Mouse (Mus musculus) CH12.LX (cell line): ENCODE data around the gene Enpp7. TPM values are rescaled to one million over a fixed set of nuclear protein-coding genes. Genes with fewer than 3 reads are reported as not detected.

Experiments
- DNase-seq: peaks from one replicate; pipeline ENCODE4 v3.0.0-alpha.2; 2013; ENCODE audit errors: extremely low read depth
- H3K27ac ChIP-seq: 2 replicates; pipeline ENCODE4 v1.5.1; 2012; ENCODE audit warnings: low read depth, mild to moderate bottlenecking, control low read depth, moderate library complexity; ENCODE audit not compliant: insufficient read depth
- H3K27me3 ChIP-seq: replicated peaks from 2 replicates; pipeline ENCODE3; 2012; ENCODE audit warnings: inconsistent platforms
- H3K36me3 ChIP-seq, 2 experiments: replicated peaks in 1 of 2; 2 replicates each; pipeline versions ENCODE3 to v1.6.1; 2012; ENCODE audit warnings: inconsistent platforms in 1 of 2, low read length in 1 of 2, mild to moderate bottlenecking in 1 of 2, mixed read lengths in 1 of 2, moderate library complexity in 1 of 2; ENCODE audit not compliant: control insufficient read depth in 1 of 2, insufficient read depth in 1 of 2
- H3K4me1 ChIP-seq, 2 experiments: 2 replicates each; pipeline ENCODE4 v1.6.1; 2012; ENCODE audit warnings: inconsistent platforms in 1 of 2, moderate library complexity in 1 of 2; ENCODE audit not compliant: insufficient read depth in 2 of 2, control insufficient read depth in 1 of 2
- H3K4me2 ChIP-seq: 2 replicates; pipeline ENCODE4 v1.6.1; 2012; ENCODE audit warnings: low read depth, mild to moderate bottlenecking, control low read depth; ENCODE audit not compliant: poor library complexity, insufficient read depth, severe bottlenecking
- H3K4me3 ChIP-seq, 3 experiments: fragments of 150-350 bp in 1 of 3; sonication (generic) in 1 of 3; replicated peaks in 1 of 3; 2 replicates each; pipeline versions ENCODE3 to v1.5.1; 2011 to 2012; ENCODE audit warnings: low read depth in 2 of 3, low read length in 2 of 3, mild to moderate bottlenecking in 2 of 3, moderate library complexity in 2 of 3, control low read depth in 1 of 3, improper control_type of control experiment in 1 of 3, inconsistent platforms in 1 of 3, mixed read lengths in 1 of 3; ENCODE audit not compliant: poor library complexity in 1 of 3
- H3K79me2 ChIP-seq: replicated peaks from 2 replicates; pipeline ENCODE4 v1.6.1; 2012; ENCODE audit warnings: mild to moderate bottlenecking, moderate library complexity; ENCODE audit not compliant: control insufficient read depth, poor library complexity, insufficient read depth, severe bottlenecking; ENCODE audit errors: extremely low read depth
- H3K9ac ChIP-seq: 2 replicates; pipeline ENCODE4 v1.6.1; 2012; ENCODE audit warnings: low read depth, mild to moderate bottlenecking, control low read depth, moderate library complexity; ENCODE audit not compliant: insufficient read depth
- H3K9me3 ChIP-seq: replicated peaks from 2 replicates; pipeline ENCODE3; 2012; ENCODE audit warnings: low read length, inconsistent platforms, mixed read lengths
- BHLHE40 ChIP-seq: IDR thresholded peaks from 2 replicates; pipeline ENCODE4 v1.6.1; 2011; ENCODE audit warnings: mild to moderate bottlenecking, low read depth, low read length, improper control_type of control experiment
- CTCF ChIP-seq, 2 experiments: IDR thresholded peaks in 1 of 2; conservative IDR thresholded peaks in 1 of 2; 2 replicates each; pipeline ENCODE4 v1.5.1; 2011 to 2012; ENCODE audit warnings: low read depth in 2 of 2, low read length in 2 of 2, improper control_type of control experiment in 1 of 2, inconsistent platforms in 1 of 2, mild to moderate bottlenecking in 1 of 2, moderate library complexity in 1 of 2
- E2F4 ChIP-seq: IDR thresholded peaks from 2 replicates; pipeline ENCODE4 v1.6.1; 2011; ENCODE audit warnings: low read depth, low read length, improper control_type of control experiment; ENCODE audit not compliant: insufficient replicate concordance
- EP300 ChIP-seq: IDR thresholded peaks from 2 replicates; pipeline ENCODE4 v1.6.1; 2011; ENCODE audit warnings: low read length, improper control_type of control experiment
- ETS1 ChIP-seq: conservative IDR thresholded peaks from 2 replicates; pipeline ENCODE4 v1.6.1; 2012; ENCODE audit warnings: low read depth, mild to moderate bottlenecking, inconsistent platforms, low read length, improper control_type of control experiment, moderate library complexity
- GABPA ChIP-seq: IDR thresholded peaks from 2 replicates; pipeline ENCODE4 v1.6.1; 2012; ENCODE audit warnings: low read depth, low read length, improper control_type of control experiment, inconsistent platforms; ENCODE audit not compliant: insufficient replicate concordance
- HCFC1 ChIP-seq: IDR thresholded peaks from 2 replicates; pipeline ENCODE4 v1.6.1; 2012; ENCODE audit warnings: low read depth, mild to moderate bottlenecking, inconsistent platforms, low read length, improper control_type of control experiment
- IRF4 ChIP-seq: IDR thresholded peaks from 2 replicates; pipeline ENCODE4 v1.6.1; 2014; ENCODE audit warnings: low read depth, mild to moderate bottlenecking, inconsistent platforms, low read length, improper control_type of control experiment
- JUND ChIP-seq: conservative IDR thresholded peaks from 2 replicates; pipeline ENCODE4 v1.6.1; 2011; ENCODE audit warnings: low read depth, low read length, improper control_type of control experiment
- MAZ ChIP-seq: IDR thresholded peaks from 2 replicates; pipeline ENCODE4 v1.6.1; 2012; ENCODE audit warnings: low read depth, mild to moderate bottlenecking, inconsistent platforms, low read length, improper control_type of control experiment, moderate library complexity
- MXI1 ChIP-seq: IDR thresholded peaks from 2 replicates; pipeline ENCODE4 v1.6.1; 2011; ENCODE audit warnings: mild to moderate bottlenecking, low read depth, low read length, improper control_type of control experiment
- MYC ChIP-seq: IDR thresholded peaks from 2 replicates; pipeline ENCODE4 v1.6.1; 2011; ENCODE audit warnings: low read depth, mild to moderate bottlenecking, improper control_type of control experiment, low read length
- PAX5 ChIP-seq: IDR thresholded peaks from 2 replicates; pipeline ENCODE4 v1.6.1; 2012; ENCODE audit warnings: low read length, inconsistent platforms, mixed read lengths
- POLR2A ChIP-seq: IDR thresholded peaks from 2 replicates; pipeline ENCODE4 v1.6.1; 2011; ENCODE audit warnings: low read depth, mild to moderate bottlenecking, improper control_type of control experiment, low read length
- RAD21 ChIP-seq: IDR thresholded peaks from 2 replicates; pipeline ENCODE4 v1.6.1; 2011; ENCODE audit warnings: low read depth, mild to moderate bottlenecking, low read length, improper control_type of control experiment, moderate library complexity
- SIN3A ChIP-seq: IDR thresholded peaks from 2 replicates; pipeline ENCODE4 v1.6.1; 2012; ENCODE audit warnings: low read length, improper control_type of control experiment, inconsistent platforms
- SMC3 ChIP-seq: IDR thresholded peaks from 2 replicates; pipeline ENCODE4 v1.6.1; 2011; ENCODE audit warnings: low read depth, low read length, improper control_type of control experiment
- USF2 ChIP-seq: conservative IDR thresholded peaks from 2 replicates; pipeline ENCODE4 v1.6.1; 2011; ENCODE audit warnings: low read depth, low read length, improper control_type of control experiment
- ZC3H11A ChIP-seq: IDR thresholded peaks from 2 replicates; pipeline ENCODE4 v1.6.1; 2012; ENCODE audit warnings: low read depth, mild to moderate bottlenecking, inconsistent platforms, low read length, improper control_type of control experiment
- ZNF384 ChIP-seq: IDR thresholded peaks from 2 replicates; pipeline ENCODE4 v1.6.1; 2012; ENCODE audit warnings: low read depth, low read length, improper control_type of control experiment, inconsistent platforms
- dilution Hi-C: fragments of 300-500 bp; cut with MboI; formaldehyde crosslinking; loops from 2 replicates; pipeline ENCODE4 v1.14.3; 2020; ENCODE audit warnings: low sequenced_read_pairs; ENCODE audit not compliant: extremely low pct_unique_long_range_greater_than_20kb, extremely low pct_ligation_motif_present
- in situ Hi-C: fragments of 300-500 bp; cut with MboI; formaldehyde crosslinking; loops from 3 replicates; pipeline ENCODE4 v1.14.3; 2019; ENCODE audit warnings: low sequenced_read_pairs, low pct_ligation_motif_present, low pct_unique_long_range_greater_than_20kb, mixed read lengths
- polyA plus RNA-seq: library from polyadenylated mRNA; unstranded; fragments of >175 nt; gene quantifications from 2 replicates; pipeline ENCODE4 v1.2.1, GENCODE M21; 2012; ENCODE audit warnings: low read depth; ENCODE audit not compliant: insufficient read length
- total RNA-seq, 2 experiments: library from RNA; depleted of rRNA; stranded (reverse); fragments of 300-350 nt in 1 of 2; fragments of >200 nt in 1 of 2; gene quantifications; 2 replicates each; pipeline ENCODE4 v1.2.3; 2012 to 2014

The Enpp7 gene
- total and polyA plus RNA-seq, 3 experiments, result not detected

- Histone ChIP-seq H3K4me3 (no peak overlapping the region), H3K27ac (no peak overlapping the region), H3K4me2 (no peak overlapping the region), H3K27me3 (peaks cover 90% of the 10 kb centered on the region), H3K4me1 (peaks cover 4 to 6% of the 10 kb centered on the region in 2 experiments; a peak in 3 of 4 replicates), H3K9me3 (peaks cover 2% of the 10 kb centered on the region), H3K36me3 (no peaks in the 10 kb centered on the region), H3K79me2 (no peaks in the 10 kb centered on the region), H3K9ac (no peak overlapping the region)
- TF ChIP-seq POLR2A, result no peak
- TF ChIP-seq EP300, result no peak
- TF ChIP-seq MXI1, result no peak
- TF ChIP-seq SIN3A, result no peak
- TF ChIP-seq ZC3H11A, result no peak
- TF ChIP-seq MYC, result no peak
- TF ChIP-seq SMC3, result no peak
- TF ChIP-seq ETS1, result no peak
- no peak for TF ChIP-seq CTCF (conservative IDR thresholded peaks at IDR 0.05 in 1 of 2, IDR thresholded peaks at IDR 0.05 in 1 of 2; ENCODE audit: low read depth in 2 of 2, low read length in 2 of 2)
- no peak for TF ChIP-seq E2F4
- TF ChIP-seq HCFC1, result no peak
- TF ChIP-seq RAD21, result no peak
- TF ChIP-seq PAX5, result no peak
- no peak for TF ChIP-seq USF2
- dilution Hi-C loops (no loop called here), in situ Hi-C loops (no loop called here)
- DNase-seq, result no peak
These were observed 13.6 kb upstream of the Enpp7 start for GRCm38 (mm10) chr11:118974340-118974739.

GRCm38 (mm10) chr11:118975427-118975826, 12.6 kb upstream of the Enpp7 start:
- H3K27me3 ChIP-seq, result peaks cover 85% of the 10 kb centered on the region

More at GRCm38 (mm10) chr11:118975427-118975826, 12.6 kb upstream of the Enpp7 start:
- peak; percentile 66 for DNase-seq
- no peaks in the 10 kb centered on the region for H3K36me3 ChIP-seq
- no peak overlapping the region for H3K9ac ChIP-seq
- no peak overlapping the region for H3K27ac ChIP-seq
- dilution Hi-C loops (no loop called here), in situ Hi-C loops (no loop called here)
- no peak overlapping the region for H3K4me3 ChIP-seq
- TF ChIP-seq POLR2A, result no peak
- TF ChIP-seq RAD21, result peak; percentile 87
- TF ChIP-seq GABPA, result no peak
- peak; percentile 26; the same call in 1 of the 2 replicates for TF ChIP-seq BHLHE40
- 0 out of 2 replicates have a peak, but pooled peaks have one; percentile 19 for TF ChIP-seq MAZ
- peak; percentile 43 for TF ChIP-seq ZNF384
- TF ChIP-seq JUND, result peak; percentile 46; the same call in 1 of the 2 replicates
- peak; percentile 93 to 97 for TF ChIP-seq CTCF (conservative IDR thresholded peaks at IDR 0.05 in 1 of 2, IDR thresholded peaks at IDR 0.05 in 1 of 2; ENCODE audit: low read depth in 2 of 2, low read length in 2 of 2)
- peak; percentile 34; the same call in 1 of the 2 replicates for TF ChIP-seq ZC3H11A
- peak; percentile 76 for TF ChIP-seq SMC3
- TF ChIP-seq IRF4, result peak; percentile 49; the same call in 1 of the 2 replicates
- no peak for TF ChIP-seq SIN3A
- peak overlapping the region; percentile 90 for H3K4me2 ChIP-seq
- H3K4me1 ChIP-seq, result peaks cover 11 to 13% of the 10 kb centered on the region in 2 experiments
- no peaks in the 10 kb centered on the region for H3K79me2 ChIP-seq
- peaks cover 2% of the 10 kb centered on the region for H3K9me3 ChIP-seq
